Mouse (Mus musculus) midbrain, embryonic 13.5 days (tissue): ENCODE data around the gene Itgb2. TPM values are rescaled to one million over a fixed set of nuclear protein-coding genes. Genes with fewer than 3 reads are reported as not detected.
A peak's percentile ranks its signal among the peaks of the same experiment; 100 is the strongest.

Experiments used
- ATAC-seq: fragments of 200-750 bp; cut with Nextera tagmentation; 2 replicates; pipeline ENCODE4 v1.8.0; 2017; ENCODE audit warnings: mild to moderate bottlenecking, moderate TSS enrichment, moderate library complexity
- H3K27ac ChIP-seq: fragments of 300-500 bp; sonication (generic); 2 replicates; pipeline ENCODE4 v1.5.1; 2015; ENCODE audit warnings: inconsistent platforms, mild to moderate bottlenecking, moderate library complexity
- H3K27me3 ChIP-seq: fragments of 300-500 bp; sonication (generic); 2 replicates; pipeline ENCODE4 v1.6.1; 2015; ENCODE audit warnings: mild to moderate bottlenecking, inconsistent platforms
- H3K36me3 ChIP-seq: fragments of 300-500 bp; sonication (generic); 2 replicates; pipeline ENCODE4 v1.6.1; 2015; ENCODE audit warnings: mild to moderate bottlenecking, inconsistent platforms
- H3K4me1 ChIP-seq: fragments of 300-500 bp; sonication (generic); replicated peaks from 2 replicates; pipeline ENCODE4 v1.6.1; 2015; ENCODE audit warnings: inconsistent platforms
- H3K4me2 ChIP-seq: fragments of 300-500 bp; sonication (generic); replicated peaks from 2 replicates; pipeline ENCODE4 v1.6.1; 2015; ENCODE audit warnings: moderate library complexity, mild to moderate bottlenecking, inconsistent platforms
- H3K4me3 ChIP-seq: fragments of 300-500 bp; sonication (generic); replicated peaks from 2 replicates; pipeline ENCODE4 v1.5.1; 2015; ENCODE audit warnings: mild to moderate bottlenecking, inconsistent platforms
- H3K9ac ChIP-seq: fragments of 300-500 bp; sonication (generic); replicated peaks from 2 replicates; pipeline ENCODE4 v1.6.1; 2015; ENCODE audit warnings: mild to moderate bottlenecking, inconsistent platforms
- H3K9me3 ChIP-seq: fragments of 300-500 bp; sonication (generic); 2 replicates; pipeline ENCODE4 v1.6.1; 2016; ENCODE audit warnings: mild to moderate bottlenecking, inconsistent platforms
- WGBS: fragments of 180-500 bp; shearing (Covaris S2); methylation state at CpG from one replicate; pipeline ENCODE4 v1.1.7; 2015; 5-methylcytosine and 5-hydroxymethylcytosine counted together
- polyA plus RNA-seq: library from polyadenylated mRNA; unstranded; fragments of >200 nt; fragmentation: Nextera tagmentation; extraction: Ambion mirVana; gene quantifications from 2 replicates; pipeline ENCODE4 v1.2.1, GENCODE M21; 2015

Itgb2 gene
- polyA plus RNA-seq: 0.61 and 0.87 TPM in 2 replicates

DNA sequence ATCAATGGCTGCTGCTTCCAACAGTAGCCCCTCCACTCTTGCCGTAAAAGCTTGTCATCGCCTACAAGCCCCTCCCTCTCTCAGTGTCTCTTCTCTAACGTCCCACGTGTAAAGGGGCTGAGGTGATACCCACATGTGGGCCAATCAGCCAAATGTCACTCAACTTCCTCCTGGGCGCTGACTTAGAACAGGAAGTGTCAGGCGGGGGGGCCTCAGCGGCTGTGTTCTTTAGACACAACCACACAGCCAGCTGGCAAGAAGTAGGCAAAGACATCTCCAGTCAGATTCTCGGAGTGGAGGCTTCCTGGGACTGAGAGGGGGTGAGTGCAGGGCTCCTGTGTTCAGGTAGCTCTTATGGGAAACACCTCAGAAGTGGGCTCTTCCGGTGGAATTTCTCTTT, at the start of gene Itgb2:
Gene Itgb2, plus strand, starts transcription at position 113 of the 400 bp plus-strand sequence.
- H3K4me1 ChIP-seq: no peaks in the 10 kb centered on the region
- H3K9me3 ChIP-seq: no peaks in the 10 kb centered on the region
- no peak within 1 kb of the TSS for H3K27ac ChIP-seq
- no peak within 1 kb of the TSS for H3K4me2 ChIP-seq
- no peak within 1 kb of the TSS for H3K9ac ChIP-seq
- no peak for ATAC-seq
- no peak within 1 kb of the TSS for H3K4me3 ChIP-seq
- no peaks in the 10 kb centered on the region for H3K27me3 ChIP-seq
- H3K36me3 ChIP-seq: no peaks in the 10 kb centered on the region
- 79% methylated on average over 9 of the region's 9 CpGs for WGBS

DNA sequence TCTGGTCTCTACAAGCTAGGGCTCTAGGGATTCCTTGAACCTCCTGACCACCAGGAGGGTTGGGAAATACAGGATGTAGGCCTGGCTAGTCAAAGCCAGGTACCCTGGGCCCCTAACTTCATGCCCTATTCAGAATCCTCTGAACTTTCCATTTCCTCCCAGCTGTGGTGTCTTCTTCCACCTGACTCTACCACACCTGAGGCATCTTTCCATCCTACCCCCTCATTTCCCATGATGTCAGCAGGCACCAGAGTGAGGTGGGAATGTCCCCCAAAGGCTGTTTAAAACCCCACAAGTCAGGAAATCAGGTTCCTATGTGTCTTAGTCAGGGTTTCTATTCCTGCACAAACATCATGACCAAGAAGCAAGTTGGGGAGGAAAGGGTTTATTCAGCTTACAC, 48.2 kb upstream of the Itgb2 start:
- Histone ChIP-seq H3K9me3 (no peaks in the 10 kb centered on the region), H3K27me3 (no peaks in the 10 kb centered on the region), H3K36me3 (peaks cover 11% of the 10 kb centered on the region), H3K27ac (no peak overlapping the region), H3K4me2 (no peak overlapping the region), H3K4me1 (no peaks in the 10 kb centered on the region), H3K4me3 (no peak overlapping the region), H3K9ac (no peak overlapping the region)
- no peak for ATAC-seq

DNA sequence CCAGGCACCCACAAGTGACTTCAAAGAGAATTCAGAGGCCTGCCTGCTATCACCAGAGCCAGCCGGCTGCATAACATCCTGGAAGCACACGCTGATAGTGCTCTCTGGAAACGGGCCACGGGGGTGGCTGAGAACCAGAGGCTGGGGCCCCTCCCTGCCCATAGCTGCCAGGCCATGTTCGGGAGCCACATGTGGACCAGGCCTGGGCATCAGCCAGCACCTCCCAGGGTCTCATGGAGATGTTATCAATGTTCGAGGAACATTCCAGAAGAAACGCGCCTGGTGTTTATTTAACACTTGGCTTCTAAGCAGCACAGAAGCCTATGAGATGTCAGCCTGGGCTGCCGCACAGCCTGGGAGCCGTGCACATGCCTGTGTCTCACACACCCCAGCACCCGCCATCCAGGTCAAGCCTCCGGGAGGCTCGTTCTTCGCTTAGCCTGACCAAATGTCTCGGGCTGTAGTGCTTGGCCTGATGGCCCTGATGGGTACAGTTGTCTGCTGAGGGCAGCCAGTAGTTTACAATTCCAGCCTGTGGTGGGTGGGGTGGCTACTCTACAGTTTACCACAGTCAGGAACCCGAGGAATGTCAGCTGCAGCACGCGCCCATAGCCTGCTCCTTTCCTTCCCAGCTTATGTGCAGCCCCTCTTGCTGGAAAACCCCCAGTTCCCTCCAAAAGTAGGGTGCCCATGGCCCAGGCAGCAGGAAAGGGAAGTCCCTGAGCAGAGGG, 45.7 kb upstream of the Itgb2 start:
- 0 out of 2 replicates have a peak, but pooled peaks have one; percentile 44 for ATAC-seq
- WGBS: 84% methylated on average over 18 of the region's 18 CpGs
- peaks cover 36% of the 10 kb centered on the region for H3K36me3 ChIP-seq
- H3K9me3 ChIP-seq: no peaks in the 10 kb centered on the region
- no peaks in the 10 kb centered on the region for H3K4me1 ChIP-seq
- H3K27ac ChIP-seq: no peak overlapping the region
- no peak overlapping the region for H3K4me2 ChIP-seq
- no peak overlapping the region for H3K9ac ChIP-seq
- no peaks in the 10 kb centered on the region for H3K27me3 ChIP-seq
- H3K4me3 ChIP-seq: no peak overlapping the region

DNA sequence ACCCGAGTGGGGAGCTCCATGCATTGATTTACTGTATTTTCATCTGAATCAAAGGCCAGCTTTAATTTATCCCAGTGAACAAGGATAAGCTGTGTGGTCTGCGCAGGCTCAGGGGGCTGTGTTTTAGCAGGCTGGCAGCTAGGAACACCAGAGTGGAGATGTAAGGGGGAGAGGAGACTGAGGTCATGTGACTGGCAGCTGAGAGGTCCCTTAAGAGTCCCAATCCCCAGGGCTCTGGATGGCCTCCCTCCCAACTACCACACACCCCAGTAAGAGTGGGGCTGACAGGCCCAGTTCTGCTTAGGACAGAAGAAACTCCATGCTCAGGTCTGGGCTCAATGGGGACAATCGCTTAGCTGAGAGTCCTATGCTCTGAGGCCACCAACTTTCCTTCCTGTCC, 44.3 kb upstream of the Itgb2 start:
- Histone ChIP-seq H3K36me3 (peaks cover 48% of the 10 kb centered on the region), H3K4me2 (no peak overlapping the region), H3K27me3 (no peaks in the 10 kb centered on the region), H3K9ac (no peak overlapping the region), H3K27ac (no peak overlapping the region), H3K4me1 (no peaks in the 10 kb centered on the region), H3K4me3 (no peak overlapping the region), H3K9me3 (no peaks in the 10 kb centered on the region)
- no peak for ATAC-seq
- WGBS: 95% methylated on average over 3 of the region's 3 CpGs

DNA sequence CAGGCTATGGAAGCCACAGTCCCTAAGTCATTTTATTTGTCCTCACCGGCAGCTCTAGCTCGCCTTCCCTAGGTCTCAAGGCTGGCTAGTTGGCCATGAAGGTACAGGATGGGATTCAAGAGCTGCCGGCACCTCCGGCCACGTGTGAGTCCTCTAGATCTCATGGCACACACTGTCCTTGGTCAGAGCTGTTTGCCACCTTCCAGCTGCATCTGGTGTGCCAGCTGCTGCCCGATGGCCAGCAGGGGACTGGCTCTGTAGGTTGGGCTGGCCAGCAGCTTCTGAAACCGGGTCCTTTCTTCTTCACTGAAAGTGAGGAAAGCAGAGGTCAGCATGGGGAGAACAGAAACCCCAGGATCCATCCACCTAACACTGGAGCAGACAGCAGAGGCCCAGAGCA, 41.9 kb upstream of the Itgb2 start:
- Histone ChIP-seq H3K36me3 (peaks cover 63% of the 10 kb centered on the region), H3K4me3 (no peak overlapping the region), H3K9me3 (no peaks in the 10 kb centered on the region), H3K27ac (no peak overlapping the region), H3K4me1 (no peaks in the 10 kb centered on the region), H3K9ac (no peak overlapping the region), H3K27me3 (no peaks in the 10 kb centered on the region), H3K4me2 (no peak overlapping the region)
- WGBS: 96% methylated on average over 7 of the region's 7 CpGs
- ATAC-seq: no peak

DNA sequence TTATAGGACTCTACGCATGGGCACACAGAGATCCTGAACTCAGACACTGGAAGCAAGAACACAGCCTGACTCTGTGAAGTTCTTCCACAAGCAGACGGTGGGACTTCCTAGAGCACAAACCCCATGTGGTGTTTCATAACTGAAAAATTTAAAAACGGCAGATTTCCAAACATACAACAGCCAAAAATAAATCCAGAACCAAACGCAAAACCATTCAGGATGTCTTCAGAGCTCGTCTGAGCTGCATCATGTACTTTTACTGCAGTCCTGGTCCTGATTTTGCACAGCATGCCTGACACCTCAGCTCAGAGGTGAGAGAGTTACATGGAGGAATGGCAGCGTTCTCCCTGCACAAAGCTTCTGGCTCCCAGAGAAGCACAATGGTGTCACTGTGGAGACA, 38.5 kb upstream of the Itgb2 start:
- Histone ChIP-seq H3K4me1 (no peaks in the 10 kb centered on the region), H3K36me3 (peaks cover 83% of the 10 kb centered on the region), H3K4me2 (no peak overlapping the region), H3K9me3 (no peaks in the 10 kb centered on the region), H3K27me3 (no peaks in the 10 kb centered on the region), H3K9ac (no peak overlapping the region), H3K27ac (no peak overlapping the region), H3K4me3 (no peak overlapping the region)
- 94% methylated on average over 6 of the region's 6 CpGs for WGBS
- ATAC-seq: no peak

DNA sequence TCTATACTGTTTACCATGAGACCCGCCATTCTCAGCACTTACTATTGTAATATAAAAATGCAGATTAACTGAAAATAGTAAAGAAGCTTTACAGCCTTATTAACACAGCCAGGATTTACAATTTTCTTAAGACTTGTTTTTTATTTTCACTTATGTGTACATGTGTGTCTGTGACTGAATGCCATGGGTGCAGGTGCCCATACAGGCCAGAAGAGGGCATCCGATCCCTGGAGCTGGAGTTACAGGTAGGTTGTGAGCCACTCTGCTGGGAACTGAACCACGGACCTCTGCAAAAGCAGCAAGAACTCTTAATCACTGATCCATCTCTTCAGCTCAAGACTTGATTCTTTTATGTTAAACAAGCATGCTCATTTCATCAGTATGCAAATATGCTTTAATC, 37.2 kb upstream of the Itgb2 start:
- no peak for ATAC-seq
- H3K4me3 ChIP-seq: no peak overlapping the region
- no peak overlapping the region for H3K27ac ChIP-seq
- H3K27me3 ChIP-seq: no peaks in the 10 kb centered on the region
- peaks cover 83% of the 10 kb centered on the region for H3K36me3 ChIP-seq
- H3K9ac ChIP-seq: no peak overlapping the region
- no peaks in the 10 kb centered on the region for H3K4me1 ChIP-seq
- WGBS: 97% methylated on average over 3 of the region's 3 CpGs
- H3K9me3 ChIP-seq: no peaks in the 10 kb centered on the region
- H3K4me2 ChIP-seq: no peak overlapping the region

DNA sequence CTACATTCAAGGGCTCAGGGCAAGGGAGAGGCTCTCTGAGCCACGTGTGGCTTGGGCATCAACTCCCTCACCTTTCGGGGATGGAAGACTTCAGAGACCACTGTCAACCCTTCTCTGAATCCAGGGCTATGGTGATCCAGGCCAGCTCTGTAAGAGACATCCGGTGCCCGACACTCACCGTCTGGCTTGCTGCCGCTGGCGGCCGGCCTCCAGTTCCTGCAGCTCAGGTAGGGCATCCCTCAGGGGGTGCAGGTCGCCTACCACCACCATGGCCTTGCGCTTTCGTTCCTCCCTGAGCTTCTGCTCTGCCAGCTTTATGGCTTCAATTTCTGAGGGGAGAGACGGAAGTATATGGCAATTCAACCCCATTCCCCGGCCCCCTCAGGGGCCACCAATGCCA, 32.9 kb upstream of the Itgb2 start:
- no peak overlapping the region for H3K4me2 ChIP-seq
- no peaks in the 10 kb centered on the region for H3K27me3 ChIP-seq
- H3K4me1 ChIP-seq: no peaks in the 10 kb centered on the region
- no peak overlapping the region for H3K27ac ChIP-seq
- WGBS: 93% methylated on average over 13 of the region's 13 CpGs
- H3K36me3 ChIP-seq: peaks cover 81% of the 10 kb centered on the region
- H3K4me3 ChIP-seq: no peak overlapping the region
- no peaks in the 10 kb centered on the region for H3K9me3 ChIP-seq
- ATAC-seq: no peak
- no peak overlapping the region for H3K9ac ChIP-seq

DNA sequence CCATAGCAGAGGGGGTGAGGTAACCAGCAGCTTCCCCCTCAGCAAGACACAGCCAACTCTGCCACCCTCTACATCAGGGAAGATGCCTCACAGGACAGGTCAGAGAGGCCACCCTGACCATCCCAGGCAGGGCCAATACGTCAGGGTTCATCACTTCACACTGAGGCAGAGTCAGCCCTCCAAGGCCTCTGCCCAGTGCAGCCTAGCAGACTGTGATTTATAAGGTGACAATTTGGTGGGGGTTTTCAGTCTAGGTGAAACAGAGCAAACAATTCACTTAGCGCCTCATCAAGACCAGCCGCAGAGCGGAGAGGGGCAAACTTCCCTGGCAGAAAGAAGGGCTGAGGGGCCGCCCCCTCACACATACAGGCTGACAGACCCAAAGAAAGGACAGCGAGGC, 31.8 kb upstream of the Itgb2 start:
- no peak overlapping the region for H3K4me2 ChIP-seq
- no peaks in the 10 kb centered on the region for H3K4me1 ChIP-seq
- H3K4me3 ChIP-seq: no peak overlapping the region
- H3K27ac ChIP-seq: no peak overlapping the region
- 93% methylated on average over 6 of the region's 6 CpGs for WGBS
- H3K27me3 ChIP-seq: no peaks in the 10 kb centered on the region
- no peaks in the 10 kb centered on the region for H3K9me3 ChIP-seq
- no peak for ATAC-seq
- no peak overlapping the region for H3K9ac ChIP-seq
- H3K36me3 ChIP-seq: peaks cover 84% of the 10 kb centered on the region

DNA sequence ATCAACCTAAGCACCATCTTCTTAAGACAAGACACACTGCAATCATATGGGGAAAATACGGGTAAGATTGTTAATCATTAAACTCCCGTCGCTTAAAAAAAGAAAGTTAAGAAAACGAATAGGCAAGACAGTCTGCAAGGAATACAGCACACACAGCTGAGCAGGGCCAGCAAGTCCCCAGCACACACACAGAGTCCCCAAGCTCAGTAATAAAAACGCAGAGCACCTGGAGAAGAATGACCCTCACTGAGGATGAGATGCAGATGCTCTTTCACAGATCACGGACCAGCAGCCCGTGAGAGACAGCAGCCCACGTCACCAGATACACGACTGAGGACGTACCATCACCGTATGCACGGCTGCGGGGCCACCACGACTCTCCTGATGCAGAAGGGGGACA, 29.4 kb upstream of the Itgb2 start:
- H3K27me3 ChIP-seq: no peaks in the 10 kb centered on the region
- no peak overlapping the region for H3K27ac ChIP-seq
- ATAC-seq: no peak
- WGBS: 93% methylated on average over 14 of the region's 14 CpGs
- no peak overlapping the region for H3K9ac ChIP-seq
- no peaks in the 10 kb centered on the region for H3K9me3 ChIP-seq
- H3K4me1 ChIP-seq: no peaks in the 10 kb centered on the region
- peaks cover 83% of the 10 kb centered on the region for H3K36me3 ChIP-seq
- H3K4me3 ChIP-seq: no peak overlapping the region
- no peak overlapping the region for H3K4me2 ChIP-seq

DNA sequence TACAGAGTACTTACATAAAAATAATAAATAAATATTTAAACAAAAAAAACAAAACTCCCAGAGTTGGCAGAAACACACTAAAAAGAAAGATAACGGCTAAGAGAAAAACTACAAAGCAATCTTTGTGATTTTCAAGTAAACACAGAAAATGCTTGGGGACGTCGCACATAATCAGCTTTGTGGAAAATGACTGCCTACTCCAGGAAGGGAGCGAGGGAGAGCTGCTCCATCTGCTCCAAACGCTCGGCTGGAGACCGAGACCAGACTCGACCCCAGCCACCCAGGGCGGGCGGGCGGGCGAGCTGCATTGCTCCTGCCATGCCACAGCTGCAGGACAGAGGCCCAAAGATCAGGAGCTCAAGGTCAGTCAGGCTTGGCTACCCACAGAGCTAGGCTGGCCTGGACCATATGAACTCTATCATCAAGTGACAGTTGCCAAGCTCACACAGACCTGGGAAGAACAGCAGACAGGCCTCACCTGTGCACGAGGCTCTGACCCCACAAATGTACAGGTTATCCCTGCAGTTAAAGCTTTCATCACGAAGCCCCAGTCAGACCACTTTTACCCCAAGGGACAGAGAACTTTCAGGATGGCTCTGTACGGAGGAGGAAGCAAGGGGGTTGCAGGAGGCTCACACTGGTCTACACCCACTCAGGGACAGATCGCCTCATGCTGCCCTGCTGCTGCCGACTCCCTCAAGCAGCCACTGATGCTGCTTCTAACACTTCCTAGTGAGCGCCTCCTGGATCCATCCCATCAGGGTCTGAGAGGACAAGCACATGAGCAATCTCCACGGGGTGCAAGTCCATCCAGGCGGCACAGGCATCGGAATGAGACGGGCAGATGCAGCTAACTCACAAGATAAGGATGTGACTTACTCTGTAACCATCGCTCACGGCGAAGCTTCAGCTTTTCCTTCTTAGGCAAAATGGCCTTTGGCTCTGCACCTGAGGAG, 26.8 kb upstream of the Itgb2 start:
- H3K9ac ChIP-seq: no peak overlapping the region
- H3K4me2 ChIP-seq: no peak overlapping the region
- no peak overlapping the region for H3K4me3 ChIP-seq
- H3K9me3 ChIP-seq: no peaks in the 10 kb centered on the region
- H3K27ac ChIP-seq: no peak overlapping the region
- H3K27me3 ChIP-seq: no peaks in the 10 kb centered on the region
- no peak for ATAC-seq
- 88% methylated on average over 25 of the region's 25 CpGs for WGBS
- peaks cover 84% of the 10 kb centered on the region for H3K36me3 ChIP-seq
- no peaks in the 10 kb centered on the region for H3K4me1 ChIP-seq

DNA sequence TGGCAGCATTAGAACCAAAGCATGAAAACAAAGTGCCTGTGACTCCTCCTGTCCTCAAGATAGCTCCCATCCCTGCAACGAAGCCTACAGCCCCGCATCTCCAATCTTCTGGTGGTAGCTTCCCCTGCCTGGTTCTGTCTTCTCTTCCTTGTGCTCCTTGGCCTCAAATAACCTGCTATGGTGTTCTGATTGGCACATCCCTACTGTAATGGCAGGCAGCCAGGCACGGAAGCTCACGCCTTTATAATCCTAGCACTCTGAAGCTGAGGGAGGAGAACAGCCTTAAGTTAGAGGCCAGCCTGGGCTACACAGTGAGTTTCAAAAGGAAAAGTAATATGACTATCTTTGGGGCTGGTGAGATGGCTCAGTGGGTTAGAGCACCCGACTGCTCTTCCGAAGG, 25.9 kb upstream of the Itgb2 start:
- no peak overlapping the region for H3K27ac ChIP-seq
- H3K4me3 ChIP-seq: no peak overlapping the region
- no peak overlapping the region for H3K9ac ChIP-seq
- no peaks in the 10 kb centered on the region for H3K4me1 ChIP-seq
- H3K27me3 ChIP-seq: no peaks in the 10 kb centered on the region
- no peaks in the 10 kb centered on the region for H3K9me3 ChIP-seq
- H3K36me3 ChIP-seq: peaks cover 82% of the 10 kb centered on the region
- ATAC-seq: no peak
- 97% methylated on average over 6 of the region's 6 CpGs for WGBS
- no peak overlapping the region for H3K4me2 ChIP-seq
